Mouse (Mus musculus): ENCODE results near the gene Gm17542.
A peak's percentile ranks its signal among the peaks of the same experiment; 100 is the strongest.

- TF ChIP-seq POLR2A (IDR thresholded peaks at IDR 0.05; ENCODE audit: control insufficient read depth, low read depth, low read length): no peak
- TF ChIP-seq CTCF (IDR thresholded peaks at IDR 0.05; ENCODE audit: control insufficient read depth, insufficient read depth, insufficient replicate concordance, low read depth, low read length): peak; percentile 48; the same call in 1 of the 2 replicates
These were observed 44.5 kb downstream of the Gm17542 start for GRCm38 (mm10) chr10:58673278-58674061.
